Mouse (Mus musculus): ENCODE data around the gene Nr1i2. TPM values are rescaled to one million over a fixed set of nuclear protein-coding genes. Genes with fewer than 3 reads are reported as not detected.

Nr1i2 gene
- polyA plus RNA-seq, 1 experiment from 2014 or later = 0.46 TPM

DNA sequence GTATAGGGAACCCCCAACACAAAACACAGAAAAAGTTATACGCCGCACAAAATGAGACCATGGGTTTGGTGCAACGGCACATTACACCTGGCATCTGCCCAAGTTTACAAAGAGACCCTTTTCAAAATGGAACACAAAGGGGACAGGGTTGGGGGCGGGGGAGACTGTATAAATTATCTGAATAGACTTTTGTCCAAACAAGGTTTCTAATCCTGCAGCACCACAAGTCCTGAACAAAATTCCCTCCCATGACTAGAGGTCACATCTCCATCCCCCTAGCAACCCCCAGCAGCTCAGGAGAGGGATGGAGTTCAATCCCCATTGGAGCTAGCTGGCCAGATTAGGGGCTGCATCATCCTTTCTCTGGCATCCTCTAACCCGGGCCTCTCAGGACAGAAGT lies 22.1 kb downstream of the Nr1i2 start:
- Histone ChIP-seq H3K4me1 (ENCODE audit: insufficient read depth, low read length) (no peaks in the 10 kb centered on the region), H3K27me3 (ENCODE audit: insufficient read depth, low read length) (no peaks in the 10 kb centered on the region), H3K4me3 (ENCODE audit: low read length) (no peak overlapping the region), H3K9ac (replicated peaks; ENCODE audit: low read length) (no peak overlapping the region), H3K27ac (ENCODE audit: low read length) (no peak overlapping the region), H3K4me2 (replicated peaks; ENCODE audit: low read depth, low read length) (no peak overlapping the region), H3K36me3 (ENCODE audit: insufficient read depth, low read length) (no peaks in the 10 kb centered on the region), H3K9me3 (ENCODE audit: low read length) (no peaks in the 10 kb centered on the region)
- no peak for ATAC-seq (ENCODE audit: low FRiP score, low TSS enrichment)
- 65% methylated on average over 5 of the region's 5 CpGs for WGBS

DNA sequence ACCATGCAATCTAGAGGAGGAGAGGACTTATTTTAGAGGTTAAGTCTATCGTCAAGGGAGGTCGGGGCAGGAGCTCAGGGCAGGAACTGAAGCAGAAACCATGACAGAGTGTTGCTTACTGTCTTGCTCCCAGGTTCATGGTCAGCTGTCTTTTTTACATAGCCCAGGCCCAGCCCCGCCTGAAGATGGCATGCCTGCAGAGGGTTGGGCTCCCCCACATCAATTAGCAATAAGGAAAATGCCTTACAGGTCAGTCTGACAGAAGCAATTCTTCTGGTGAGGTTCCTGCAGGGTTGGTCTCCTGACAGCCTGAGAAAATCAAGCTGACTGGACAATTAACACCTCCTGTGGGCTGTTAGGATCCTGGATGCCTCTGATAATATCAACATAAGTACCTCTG lies 23.0 kb downstream of the Nr1i2 start:
- H3K9me3 ChIP-seq (ENCODE audit: low read length) = no peaks in the 10 kb centered on the region
- H3K4me2 ChIP-seq (replicated peaks; ENCODE audit: low read depth, low read length) = no peak overlapping the region
- no peak for ATAC-seq (ENCODE audit: low FRiP score, low TSS enrichment)
- H3K27me3 ChIP-seq (ENCODE audit: insufficient read depth, low read length) = no peaks in the 10 kb centered on the region
- no peak overlapping the region for H3K4me3 ChIP-seq (ENCODE audit: low read length)
- H3K4me1 ChIP-seq (ENCODE audit: insufficient read depth, low read length) = no peaks in the 10 kb centered on the region
- 37% methylated on average over 3 of the region's 3 CpGs for WGBS
- H3K27ac ChIP-seq (ENCODE audit: low read length) = no peak overlapping the region
- no peak overlapping the region for H3K9ac ChIP-seq (replicated peaks; ENCODE audit: low read length)
- H3K36me3 ChIP-seq (ENCODE audit: insufficient read depth, low read length) = no peaks in the 10 kb centered on the region

DNA sequence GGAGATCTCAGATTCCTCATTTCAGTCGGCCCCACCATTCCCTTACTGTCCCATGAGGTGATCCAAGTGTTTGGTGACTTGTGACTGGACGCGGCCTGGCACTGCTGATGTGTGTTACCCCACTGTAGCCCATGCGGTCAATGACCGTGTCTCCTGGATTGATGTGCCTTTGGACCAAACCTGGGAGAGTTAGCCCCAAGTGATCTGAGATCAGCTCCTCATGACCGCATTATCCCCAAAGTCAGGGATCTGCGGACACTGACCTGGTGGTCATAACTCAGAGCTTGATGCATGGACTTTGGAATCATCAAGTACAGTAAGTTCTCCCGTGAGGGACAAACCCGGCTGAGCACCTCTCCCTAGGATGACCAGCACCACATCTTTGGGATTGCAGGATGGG lies 38.7 kb downstream of the Nr1i2 start:
- Histone ChIP-seq H3K4me3 (ENCODE audit: low read length) (no peak overlapping the region), H3K36me3 (ENCODE audit: insufficient read depth, low read length) (no peaks in the 10 kb centered on the region), H3K9me3 (ENCODE audit: low read length) (no peaks in the 10 kb centered on the region), H3K4me1 (ENCODE audit: insufficient read depth, low read length) (no peaks in the 10 kb centered on the region), H3K27me3 (ENCODE audit: insufficient read depth, low read length) (no peaks in the 10 kb centered on the region), H3K4me2 (replicated peaks; ENCODE audit: low read depth, low read length) (no peak overlapping the region), H3K27ac (ENCODE audit: low read length) (no peak overlapping the region), H3K9ac (replicated peaks; ENCODE audit: low read length) (no peak overlapping the region)
- no peak for ATAC-seq (ENCODE audit: low FRiP score, low TSS enrichment)
- WGBS = 88% methylated on average over 9 of the region's 9 CpGs

DNA sequence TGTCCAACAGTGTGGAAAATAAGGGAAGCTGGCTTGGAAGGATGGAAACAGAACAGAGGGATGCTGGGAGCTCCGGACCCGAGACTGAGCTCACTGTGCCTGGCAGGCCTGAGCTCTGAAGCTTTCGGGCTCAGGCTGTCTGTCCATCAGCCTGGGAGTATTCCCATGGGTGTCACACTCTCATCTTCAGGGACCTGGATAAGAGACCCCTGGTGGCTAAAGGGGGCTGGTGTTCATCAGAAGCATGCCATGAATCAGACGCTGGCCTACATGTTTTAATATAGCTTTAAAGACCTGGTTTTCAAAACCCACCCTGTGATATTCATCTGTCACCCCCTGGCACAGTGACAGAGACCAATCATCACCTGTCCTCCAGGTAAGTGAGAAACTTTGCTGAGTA lies 39.5 kb downstream of the Nr1i2 start:
- Histone ChIP-seq H3K9ac (replicated peaks; ENCODE audit: low read length) (no peak overlapping the region), H3K4me1 (ENCODE audit: insufficient read depth, low read length) (no peaks in the 10 kb centered on the region), H3K27ac (ENCODE audit: low read length) (no peak overlapping the region), H3K27me3 (ENCODE audit: insufficient read depth, low read length) (no peaks in the 10 kb centered on the region), H3K9me3 (ENCODE audit: low read length) (no peaks in the 10 kb centered on the region), H3K4me2 (replicated peaks; ENCODE audit: low read depth, low read length) (no peak overlapping the region), H3K4me3 (ENCODE audit: low read length) (no peak overlapping the region), H3K36me3 (ENCODE audit: insufficient read depth, low read length) (no peaks in the 10 kb centered on the region)
- 83% methylated on average over 4 of the region's 4 CpGs for WGBS
- ATAC-seq (ENCODE audit: low FRiP score, low TSS enrichment) = no peak

DNA sequence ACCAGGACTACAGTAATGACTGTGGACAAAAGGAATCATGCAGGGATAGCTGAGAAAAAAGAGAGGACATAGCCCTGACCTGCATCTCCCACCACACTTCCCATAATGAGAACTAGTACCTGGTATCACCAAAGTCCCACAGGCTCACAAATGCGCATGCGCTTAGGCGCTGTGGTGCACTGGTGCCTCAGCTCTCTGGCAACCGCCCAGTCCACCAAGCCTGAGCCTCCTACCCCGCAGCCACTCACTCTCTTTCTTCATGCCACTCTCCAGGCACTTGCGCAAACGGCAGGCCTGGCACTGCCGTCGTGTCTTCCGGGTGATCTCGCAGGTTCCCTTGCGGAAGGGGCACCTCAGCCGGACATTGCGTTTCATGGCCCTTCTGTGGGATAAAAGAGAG lies 40.6 kb downstream of the Nr1i2 start:
- whole genome bisulfite sequencing = 86% methylated on average over 14 of the region's 14 CpGs
- Histone ChIP-seq H3K4me2 (replicated peaks; ENCODE audit: low read depth, low read length) (no peak overlapping the region), H3K4me3 (ENCODE audit: low read length) (no peak overlapping the region)

DNA sequence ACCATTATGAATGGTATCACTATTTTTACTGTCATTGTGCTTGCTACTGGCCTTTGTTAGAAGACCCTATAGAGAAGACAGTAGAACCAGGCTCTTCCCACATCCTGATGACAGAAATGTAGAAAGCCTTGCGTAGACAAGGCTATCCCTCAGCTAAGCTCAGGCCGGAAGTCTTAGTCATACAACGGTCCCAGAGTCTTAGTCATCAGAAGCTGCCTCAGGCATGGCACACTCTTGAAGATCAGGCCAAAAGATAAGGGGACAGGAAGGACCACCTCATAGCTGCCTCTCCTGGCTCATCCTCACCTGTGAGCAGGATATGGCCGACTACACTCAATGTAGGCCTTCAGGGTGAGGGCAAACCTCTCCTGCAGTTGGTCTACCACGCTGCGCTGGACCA lies 44.2 kb downstream of the Nr1i2 start:
- WGBS = 96% methylated on average over 6 of the region's 6 CpGs
- no peak for ATAC-seq (ENCODE audit: low FRiP score, low TSS enrichment)

More for the DNA sequence above, 40.6 kb downstream of the Nr1i2 start:
- Histone ChIP-seq H3K9ac (replicated peaks; ENCODE audit: low read length) (no peak overlapping the region), H3K36me3 (ENCODE audit: insufficient read depth, low read length) (no peaks in the 10 kb centered on the region), H3K27me3 (ENCODE audit: insufficient read depth, low read length) (no peaks in the 10 kb centered on the region), H3K27ac (ENCODE audit: low read length) (no peak overlapping the region), H3K4me1 (ENCODE audit: insufficient read depth, low read length) (0 out of 2 replicates have a peak, but pooled peaks cover 2% of the 10 kb centered on the region), H3K9me3 (ENCODE audit: low read length) (no peaks in the 10 kb centered on the region)
- no peak for ATAC-seq (ENCODE audit: low FRiP score, low TSS enrichment)

DNA sequence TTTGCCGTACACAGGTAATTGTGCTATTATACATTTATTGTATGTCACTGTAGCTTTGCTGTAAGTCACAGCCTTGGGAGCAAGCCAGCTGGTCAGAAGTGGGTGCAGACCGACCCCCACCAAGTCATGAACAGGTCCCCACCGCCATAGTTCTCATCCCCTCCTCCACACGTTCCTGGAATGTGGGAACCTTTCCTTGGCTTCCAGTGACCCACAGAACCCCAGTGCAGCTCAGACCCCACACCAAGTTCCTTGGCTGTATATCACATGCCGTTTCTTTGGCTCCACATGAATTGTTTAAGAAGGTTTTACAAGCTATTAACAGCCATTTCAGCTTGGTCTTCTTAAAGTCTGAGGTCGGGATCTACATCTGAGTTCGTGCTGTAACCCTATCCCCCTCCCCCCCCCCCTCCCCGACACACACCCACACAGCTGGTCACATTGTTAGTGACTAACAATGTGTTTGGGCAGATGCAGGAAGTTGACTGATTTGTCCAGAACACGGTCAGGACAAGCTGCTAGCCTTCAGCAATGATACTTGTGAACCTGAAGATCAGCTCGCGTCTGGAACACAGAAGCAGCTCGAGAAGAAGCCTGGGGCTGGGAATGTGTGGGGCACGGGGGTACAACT lies 46.2 kb downstream of the Nr1i2 start:
- H3K27me3 ChIP-seq (ENCODE audit: insufficient read depth, low read length) = no peaks in the 10 kb centered on the region
- H3K4me2 ChIP-seq (replicated peaks; ENCODE audit: low read depth, low read length) = peak overlapping the region; percentile 41
- no peak overlapping the region for H3K27ac ChIP-seq (ENCODE audit: low read length)
- peak; percentile 74 for ATAC-seq (ENCODE audit: low FRiP score, low TSS enrichment)
- H3K4me1 ChIP-seq (ENCODE audit: insufficient read depth, low read length) = peaks cover 10% of the 10 kb centered on the region; the same call in 1 of the 2 replicates
- H3K36me3 ChIP-seq (ENCODE audit: insufficient read depth, low read length) = 0 out of 2 replicates have a peak, but pooled peaks cover 4% of the 10 kb centered on the region
- WGBS = 11% methylated on average over 13 of the region's 13 CpGs
- H3K9me3 ChIP-seq (ENCODE audit: low read length) = no peaks in the 10 kb centered on the region
- no peak overlapping the region for H3K9ac ChIP-seq (replicated peaks; ENCODE audit: low read length)
- H3K4me3 ChIP-seq (ENCODE audit: low read length) = no peak overlapping the region

More for the DNA sequence above, 44.2 kb downstream of the Nr1i2 start:
- Histone ChIP-seq H3K4me3 (ENCODE audit: low read length) (no peak overlapping the region), H3K27me3 (ENCODE audit: insufficient read depth, low read length) (no peaks in the 10 kb centered on the region), H3K9ac (replicated peaks; ENCODE audit: low read length) (no peak overlapping the region), H3K4me2 (replicated peaks; ENCODE audit: low read depth, low read length) (no peak overlapping the region), H3K4me1 (ENCODE audit: insufficient read depth, low read length) (peaks cover 10% of the 10 kb centered on the region; the same call in 1 of the 2 replicates), H3K9me3 (ENCODE audit: low read length) (no peaks in the 10 kb centered on the region), H3K27ac (ENCODE audit: low read length) (no peak overlapping the region), H3K36me3 (ENCODE audit: insufficient read depth, low read length) (0 out of 2 replicates have a peak, but pooled peaks cover 2% of the 10 kb centered on the region)

DNA sequence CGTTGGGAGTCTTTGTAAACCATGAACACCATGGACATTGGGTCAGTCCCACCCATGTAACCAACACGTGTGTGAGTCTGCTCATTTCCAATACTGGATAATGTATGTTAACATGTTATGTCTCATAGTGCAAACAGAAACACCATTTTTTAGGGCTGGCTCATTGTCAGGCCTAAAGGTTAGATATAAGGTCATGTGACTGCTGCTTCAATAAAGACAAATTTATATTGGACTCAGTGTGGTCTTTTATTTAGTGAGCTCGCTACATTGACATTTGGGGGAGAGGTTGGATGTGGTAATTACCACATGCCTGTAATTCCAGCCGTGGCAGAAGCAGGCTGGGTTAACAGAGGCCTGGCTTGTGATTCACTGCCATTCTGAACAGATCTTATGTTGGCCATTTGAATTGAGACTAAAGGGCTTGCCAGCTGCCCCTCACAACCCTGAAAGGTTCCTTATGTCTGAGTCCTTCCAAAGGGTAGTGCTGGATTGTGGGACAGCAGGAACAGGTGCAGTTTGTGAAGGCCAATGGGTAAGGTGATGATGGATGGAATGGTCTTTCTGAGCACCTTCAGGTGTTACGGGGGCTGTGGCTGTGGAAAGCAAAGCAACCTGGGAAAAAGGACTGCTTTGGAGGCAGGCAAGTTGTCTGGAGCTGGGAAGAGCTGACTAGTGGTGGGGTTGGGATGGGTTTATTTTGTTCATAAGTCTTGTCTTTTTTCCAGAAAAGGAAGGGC lies 48.6 kb downstream of the Nr1i2 start:
- Histone ChIP-seq H3K36me3 (ENCODE audit: insufficient read depth, low read length) (peaks cover 13% of the 10 kb centered on the region), H3K4me3 (ENCODE audit: low read length) (no peak overlapping the region), H3K27ac (ENCODE audit: low read length) (no peak overlapping the region), H3K4me2 (replicated peaks; ENCODE audit: low read depth, low read length) (no peak overlapping the region), H3K27me3 (ENCODE audit: insufficient read depth, low read length) (no peaks in the 10 kb centered on the region), H3K9me3 (ENCODE audit: low read length) (no peaks in the 10 kb centered on the region), H3K9ac (replicated peaks; ENCODE audit: low read length) (no peak overlapping the region), H3K4me1 (ENCODE audit: insufficient read depth, low read length) (peaks cover 10% of the 10 kb centered on the region; the same call in 1 of the 2 replicates)
- WGBS = 71% methylated on average over 5 of the region's 5 CpGs
- ATAC-seq (ENCODE audit: low FRiP score, low TSS enrichment) = no peak

DNA sequence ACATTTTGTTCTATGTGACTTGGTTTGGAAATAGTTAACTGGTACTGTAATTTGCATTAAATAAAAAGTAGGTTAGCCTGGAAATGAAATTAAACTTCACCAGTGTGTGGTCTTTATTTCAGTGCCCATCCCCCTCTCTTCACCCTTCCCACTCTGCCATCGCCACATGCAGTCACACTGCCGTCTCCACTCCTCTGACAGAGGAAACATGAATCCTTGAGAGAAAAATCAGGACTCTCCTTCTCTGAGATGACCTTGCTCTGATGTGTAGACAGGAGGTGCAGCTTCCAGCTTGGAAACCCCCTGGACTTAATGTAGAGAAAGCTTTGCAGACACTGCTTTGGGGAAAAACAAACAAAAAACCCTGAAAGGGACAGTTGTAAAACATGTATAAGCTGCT lies 49.2 kb downstream of the Nr1i2 start:
- Histone ChIP-seq H3K4me2 (replicated peaks; ENCODE audit: low read depth, low read length) (no peak overlapping the region), H3K27ac (ENCODE audit: low read length) (no peak overlapping the region), H3K4me1 (ENCODE audit: insufficient read depth, low read length) (peaks cover 10% of the 10 kb centered on the region; the same call in 1 of the 2 replicates), H3K9ac (replicated peaks; ENCODE audit: low read length) (no peak overlapping the region), H3K27me3 (ENCODE audit: insufficient read depth, low read length) (no peaks in the 10 kb centered on the region), H3K9me3 (ENCODE audit: low read length) (no peaks in the 10 kb centered on the region), H3K36me3 (ENCODE audit: insufficient read depth, low read length) (peaks cover 19% of the 10 kb centered on the region), H3K4me3 (ENCODE audit: low read length) (no peak overlapping the region)
- no peak for ATAC-seq (ENCODE audit: low FRiP score, low TSS enrichment)
- 55% methylated on average over 2 of the region's 2 CpGs for WGBS

DNA sequence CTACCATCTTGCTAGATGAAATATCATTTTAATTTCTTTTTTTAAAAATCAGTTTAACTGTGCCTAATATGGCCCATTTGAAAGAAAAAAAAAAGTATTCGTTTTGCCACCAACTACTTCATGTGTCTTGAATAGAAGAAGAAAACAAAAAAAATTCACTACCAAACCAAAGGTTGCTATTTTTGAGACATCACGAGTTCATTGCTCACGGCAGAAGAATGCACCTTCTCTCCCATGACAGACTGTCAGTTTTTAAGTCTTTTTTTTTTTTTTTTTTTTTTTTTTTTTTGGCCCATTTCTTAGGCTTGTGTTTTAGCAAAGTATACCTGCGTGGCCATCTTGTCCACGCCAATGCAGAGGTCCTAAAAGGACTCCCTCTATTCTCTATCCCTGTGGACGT lies 50.5 kb downstream of the Nr1i2 start:
- Histone ChIP-seq H3K9ac (replicated peaks; ENCODE audit: low read length) (no peak overlapping the region), H3K27ac (ENCODE audit: low read length) (no peak overlapping the region), H3K36me3 (ENCODE audit: insufficient read depth, low read length) (peaks cover 20% of the 10 kb centered on the region), H3K9me3 (ENCODE audit: low read length) (no peaks in the 10 kb centered on the region), H3K4me3 (ENCODE audit: low read length) (no peak overlapping the region), H3K27me3 (ENCODE audit: insufficient read depth, low read length) (no peaks in the 10 kb centered on the region), H3K4me1 (ENCODE audit: insufficient read depth, low read length) (peaks cover 9% of the 10 kb centered on the region; the same call in 1 of the 2 replicates), H3K4me2 (replicated peaks; ENCODE audit: low read depth, low read length) (no peak overlapping the region)
- 86% methylated on average over 6 of the region's 6 CpGs for WGBS
- ATAC-seq (ENCODE audit: low FRiP score, low TSS enrichment) = no peak
